Mouse (Mus musculus) liver, embryonic 12.5 days (tissue): Measurements from ENCODE around the gene Svs2. TPM values are rescaled to one million over a fixed set of nuclear protein-coding genes. Genes with fewer than 3 reads are reported as not detected.
"Not testable (repeated sequence)": the region's sequence is repeated elsewhere in the genome, so short reads cannot be mapped to it uniquely, and the experiment has no call there.

Source experiments
- ATAC-seq: fragments of 200-750 bp; cut with Nextera tagmentation; 2 replicates; pipeline ENCODE4 v1.8.0; 2017; ENCODE audit warnings: moderate number of reproducible peaks, mild to moderate bottlenecking, moderate library complexity
- H3K27ac ChIP-seq: fragments of 300-500 bp; sonication (generic); 2 replicates; pipeline ENCODE4 v1.5.1; 2016; ENCODE audit warnings: mild to moderate bottlenecking
- H3K27me3 ChIP-seq: fragments of 300-500 bp; sonication (generic); replicated peaks from 2 replicates; pipeline ENCODE4 v1.6.1; 2016; ENCODE audit warnings: mild to moderate bottlenecking, moderate library complexity
- H3K36me3 ChIP-seq: fragments of 300-500 bp; sonication (generic); 2 replicates; pipeline ENCODE4 v1.6.1; 2016; ENCODE audit warnings: mild to moderate bottlenecking, moderate library complexity
- H3K4me1 ChIP-seq: fragments of 300-500 bp; sonication (generic); 2 replicates; pipeline ENCODE4 v1.6.1; 2016
- H3K4me2 ChIP-seq: fragments of 300-500 bp; sonication (generic); 2 replicates; pipeline ENCODE4 v1.6.1; 2016; ENCODE audit warnings: mild to moderate bottlenecking, moderate library complexity
- H3K4me3 ChIP-seq: fragments of 300-500 bp; sonication (generic); 2 replicates; pipeline ENCODE4 v1.5.1; 2016; ENCODE audit warnings: mild to moderate bottlenecking, moderate library complexity
- H3K9ac ChIP-seq: fragments of 300-500 bp; sonication (generic); 2 replicates; pipeline ENCODE4 v1.6.1; 2016; ENCODE audit warnings: mild to moderate bottlenecking, moderate library complexity
- H3K9me3 ChIP-seq: fragments of 300-500 bp; sonication (generic); replicated peaks from 2 replicates; pipeline ENCODE4 v1.6.1; 2016; ENCODE audit warnings: mild to moderate bottlenecking, moderate library complexity
- WGBS: fragments of 180-500 bp; shearing (Covaris S2); methylation state at CpG from one replicate; pipeline ENCODE4 v1.1.7; 2016; ENCODE audit not compliant: insufficient replicate concordance; 5-methylcytosine and 5-hydroxymethylcytosine counted together
- polyA plus RNA-seq: library from polyadenylated mRNA; unstranded; fragments of >200 nt; fragmentation: Nextera tagmentation; extraction: Ambion mirVana; gene quantifications from 2 replicates; pipeline ENCODE4 v1.2.1, GENCODE M21; 2016

Gene Svs2
- not detected in 2 replicates for polyA plus RNA-seq

DNA sequence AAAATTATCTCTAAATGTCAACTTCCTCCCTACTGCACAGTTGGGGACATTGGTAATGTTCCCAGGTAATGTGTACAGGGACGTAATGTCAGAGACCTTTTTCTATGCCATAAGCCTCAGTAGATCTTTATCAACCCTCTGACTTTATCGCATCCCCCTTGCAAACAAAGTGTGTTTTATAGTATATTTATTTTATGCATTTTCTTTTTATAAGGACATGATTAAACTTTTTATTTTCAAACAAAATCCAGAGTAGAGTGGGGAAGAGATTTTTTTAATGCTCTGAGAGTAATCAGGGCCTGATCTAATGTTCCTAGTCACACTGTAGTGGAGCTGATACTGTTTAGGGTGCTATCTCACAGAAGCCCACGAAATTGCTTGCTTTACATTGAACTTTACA, at the start of gene Svs2:
Gene Svs2 (minus strand): TSS at position 101 of the 400 bp plus-strand sequence.
- no peak within 1 kb of the TSS for H3K4me3 ChIP-seq
- H3K4me1 ChIP-seq: no peaks in the 10 kb centered on the region
- no peak within 1 kb of the TSS for H3K4me2 ChIP-seq
- no peaks in the 10 kb centered on the region for H3K36me3 ChIP-seq
- WGBS: 59% methylated on average over 3 of the region's 3 CpGs
- no peaks in the 10 kb centered on the region for H3K27me3 ChIP-seq
- no peak within 1 kb of the TSS for H3K9ac ChIP-seq
- H3K27ac ChIP-seq: no peak within 1 kb of the TSS
- no peaks in the 10 kb centered on the region for H3K9me3 ChIP-seq
- no peak for ATAC-seq

DNA sequence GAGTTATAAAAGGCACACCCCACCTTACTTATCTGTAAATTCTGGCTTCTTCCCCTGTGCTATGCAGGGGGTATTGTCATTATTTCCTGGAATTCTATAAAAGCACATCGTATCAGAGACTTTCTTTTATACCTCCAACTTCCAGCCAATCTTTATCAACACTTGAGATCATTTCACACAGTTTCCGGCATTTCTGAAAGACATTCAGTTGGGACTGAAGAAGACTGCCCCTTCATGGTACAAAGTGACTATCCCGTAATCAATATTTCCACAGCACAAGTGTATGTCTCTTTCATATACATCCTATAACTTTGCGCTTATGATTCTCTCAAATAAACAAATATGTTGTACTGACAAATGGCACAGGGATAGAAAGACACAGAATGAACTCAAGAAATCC, 40.1 kb upstream of the Svs2 start, which contains the start of gene Svs4:
Gene Svs4 (minus strand): TSS at position 101 of the 400 bp plus-strand sequence.
- Histone ChIP-seq H3K27me3 (no peaks in the 10 kb centered on the region), H3K4me1 (no peaks in the 10 kb centered on the region), H3K9me3 (no peaks in the 10 kb centered on the region), H3K27ac (no peak within 1 kb of the TSS), H3K9ac (no peak within 1 kb of the TSS), H3K4me3 (no peak within 1 kb of the TSS), H3K36me3 (no peaks in the 10 kb centered on the region), H3K4me2 (no peak within 1 kb of the TSS)
- WGBS: 77% methylated on average over 4 of the region's 4 CpGs
- no peak for ATAC-seq

DNA sequence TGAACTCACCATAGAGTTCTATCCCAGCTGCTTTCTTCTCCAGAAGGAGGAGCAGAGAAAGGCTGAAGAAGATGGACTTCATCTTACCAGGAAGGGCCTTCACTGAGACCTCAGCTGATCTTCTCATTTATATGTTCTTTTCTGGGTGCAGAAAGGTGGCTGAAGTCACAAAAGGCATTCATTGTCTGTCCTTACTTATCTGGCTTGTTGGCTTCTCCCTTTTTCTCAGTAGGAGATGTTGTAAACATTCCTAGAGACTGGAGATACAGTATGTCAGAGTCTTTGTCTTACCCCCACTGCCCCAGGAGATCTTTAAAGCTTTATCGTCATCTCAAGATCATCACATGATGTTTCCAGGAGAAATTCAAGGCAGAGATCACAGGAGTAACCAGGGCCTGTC, 18.3 kb upstream of the Svs2 start, which contains the start of gene Svs3b:
Gene Svs3b (minus strand): TSS at position 101 of the 400 bp plus-strand sequence.
- not testable (repeated sequence) for H3K4me2 ChIP-seq, H3K4me3 ChIP-seq, H3K27me3 ChIP-seq, ATAC-seq, H3K9me3 ChIP-seq, H3K27ac ChIP-seq, H3K4me1 ChIP-seq, H3K36me3 ChIP-seq, H3K9ac ChIP-seq
- 52% methylated on average over 1 of the region's 1 CpGs for WGBS

DNA sequence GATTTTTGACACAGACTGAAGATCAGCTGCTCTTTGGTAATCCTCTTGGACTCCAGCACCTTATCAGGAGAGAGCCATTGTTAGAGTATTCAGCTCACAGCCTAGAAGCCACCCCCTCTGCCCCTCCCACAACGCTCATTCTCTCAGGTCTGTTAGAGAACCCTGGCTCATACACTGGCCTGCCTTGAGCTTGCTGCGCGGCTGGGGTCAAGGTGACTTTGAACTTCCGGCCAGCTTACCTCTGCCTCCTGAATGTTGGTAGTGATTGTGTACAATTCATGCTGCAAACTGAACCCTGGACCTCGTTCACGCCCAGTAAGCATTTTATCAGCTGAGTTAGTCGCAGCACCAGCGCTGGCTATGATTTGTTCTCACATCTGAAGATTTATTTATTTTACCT, 5.6 kb downstream of the Svs2 start:
- Histone ChIP-seq H3K9me3 (no peaks in the 10 kb centered on the region), H3K4me1 (no peaks in the 10 kb centered on the region), H3K27ac (no peak overlapping the region), H3K27me3 (no peaks in the 10 kb centered on the region), H3K36me3 (no peaks in the 10 kb centered on the region), H3K4me3 (no peak overlapping the region), H3K4me2 (no peak overlapping the region), H3K9ac (no peak overlapping the region)
- ATAC-seq: no peak
- 70% methylated on average over 8 of the region's 8 CpGs for WGBS

DNA sequence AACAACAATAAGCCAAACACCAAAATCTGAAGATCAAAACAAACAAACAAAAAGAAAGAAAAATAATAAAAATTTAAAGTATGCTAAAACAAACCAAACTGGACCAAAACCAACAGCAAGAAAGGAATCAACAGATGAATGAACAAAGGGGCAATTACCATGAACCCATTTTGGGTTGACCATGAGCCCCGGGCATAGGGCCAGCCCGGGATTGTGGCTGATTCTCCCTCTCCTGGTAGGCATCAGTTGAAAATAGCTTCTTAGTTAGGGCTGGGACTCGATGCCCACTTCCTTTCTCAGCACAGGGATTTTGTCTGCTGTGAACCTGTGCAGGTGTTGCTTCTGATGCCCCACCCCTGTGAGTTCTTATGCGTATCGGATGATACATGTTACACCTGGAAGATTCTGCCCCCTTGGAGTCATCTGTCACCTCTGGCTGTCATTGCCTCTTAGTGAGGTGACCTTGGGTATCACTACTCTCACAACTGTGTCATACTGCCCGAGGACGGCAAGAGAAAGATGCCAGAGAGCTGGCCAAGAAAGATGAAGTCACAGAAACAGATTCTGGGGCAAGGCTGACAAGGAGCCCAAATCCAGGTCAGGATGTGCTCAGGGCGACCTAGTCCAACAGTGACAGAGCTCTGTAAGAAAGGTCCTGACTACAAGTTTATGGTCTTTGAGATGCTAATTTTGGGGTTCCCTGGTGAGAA, 9.8 kb downstream of the Svs2 start:
- Histone ChIP-seq H3K36me3 (no peaks in the 10 kb centered on the region), H3K9me3 (no peaks in the 10 kb centered on the region), H3K27ac (no peak overlapping the region), H3K4me2 (no peak overlapping the region), H3K9ac (no peak overlapping the region), H3K4me3 (no peak overlapping the region), H3K4me1 (no peaks in the 10 kb centered on the region), H3K27me3 (no peaks in the 10 kb centered on the region)
- ATAC-seq: no peak
- WGBS: 59% methylated on average over 8 of the region's 8 CpGs

DNA sequence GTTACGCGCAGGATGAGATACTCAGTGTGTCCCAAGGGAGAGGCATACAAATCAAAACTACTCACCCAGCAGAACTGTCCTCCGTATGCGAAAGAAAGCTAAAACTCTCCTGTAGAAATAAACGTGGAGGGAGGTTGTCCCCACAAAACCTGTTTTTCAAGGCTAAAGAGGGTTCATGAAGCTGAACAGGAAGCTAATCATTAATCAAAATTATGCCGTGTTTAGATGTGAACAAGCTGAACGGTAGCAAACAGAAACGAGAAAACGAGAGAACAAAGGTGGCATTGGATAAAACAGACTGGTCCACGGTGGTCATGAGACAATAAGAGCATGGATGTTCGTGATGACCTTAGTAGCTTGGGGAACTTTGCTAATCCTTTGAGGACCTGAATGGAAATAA, 16.7 kb downstream of the Svs2 start, which contains the start of gene Wfdc15b:
Gene Wfdc15b (minus strand): TSS at position 139 of the 400 bp plus-strand sequence.
- no peak within 1 kb of the TSS for H3K9ac ChIP-seq
- WGBS: 69% methylated on average over 11 of the region's 11 CpGs
- H3K9me3 ChIP-seq: no peaks in the 10 kb centered on the region
- H3K27ac ChIP-seq: no peak within 1 kb of the TSS
- no peak within 1 kb of the TSS for H3K4me3 ChIP-seq
- H3K4me1 ChIP-seq: no peaks in the 10 kb centered on the region
- no peak within 1 kb of the TSS for H3K4me2 ChIP-seq
- H3K27me3 ChIP-seq: no peaks in the 10 kb centered on the region
- ATAC-seq: no peak
- no peaks in the 10 kb centered on the region for H3K36me3 ChIP-seq

DNA sequence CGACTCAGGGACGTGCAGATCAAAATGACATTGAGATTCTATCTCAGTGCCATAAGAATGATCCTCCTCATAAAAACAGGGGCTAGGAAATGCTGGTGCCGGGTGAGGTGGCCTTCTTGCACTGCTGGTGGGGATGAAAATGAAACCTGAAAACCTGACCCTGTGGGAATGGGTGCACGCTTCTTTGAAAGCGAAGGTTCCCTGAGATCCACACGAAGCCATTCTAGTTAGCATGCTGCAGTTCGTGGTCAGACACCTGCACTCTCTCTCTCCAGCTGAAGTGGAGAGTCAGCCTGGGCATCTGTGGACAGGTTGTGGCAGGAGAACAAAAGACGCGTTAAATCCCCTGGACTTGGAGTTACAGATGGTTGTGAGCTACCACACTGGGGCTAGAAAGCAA, 19.0 kb downstream of the Svs2 start:
- H3K36me3 ChIP-seq: no peaks in the 10 kb centered on the region
- no peaks in the 10 kb centered on the region for H3K4me1 ChIP-seq
- H3K27ac ChIP-seq: no peak overlapping the region
- no peak for ATAC-seq
- 65% methylated on average over 9 of the region's 9 CpGs for WGBS
- no peaks in the 10 kb centered on the region for H3K27me3 ChIP-seq
- no peak overlapping the region for H3K4me2 ChIP-seq
- H3K4me3 ChIP-seq: no peak overlapping the region
- H3K9ac ChIP-seq: no peak overlapping the region
- no peaks in the 10 kb centered on the region for H3K9me3 ChIP-seq

DNA sequence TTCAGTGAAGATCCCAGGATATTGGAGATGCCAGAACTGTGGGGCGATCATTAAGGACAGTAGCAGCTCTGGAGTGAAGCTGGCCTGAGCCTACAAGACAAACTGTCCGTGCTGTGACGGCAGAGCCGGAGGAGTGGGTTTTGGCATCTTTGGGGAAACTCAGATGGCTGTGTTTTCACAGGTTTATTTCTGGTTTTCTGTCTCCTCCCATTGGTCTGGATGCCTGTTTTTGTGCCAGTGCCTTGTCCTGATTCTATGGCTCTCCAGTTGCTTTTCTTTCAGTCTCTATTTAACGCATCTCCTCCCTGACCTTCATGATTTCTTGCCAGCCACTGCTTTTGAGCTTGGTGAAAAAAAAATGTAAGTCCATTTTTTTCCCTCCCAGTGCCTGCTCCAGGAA, 25.6 kb downstream of the Svs2 start:
- ATAC-seq: no peak
- WGBS: 68% methylated on average over 5 of the region's 5 CpGs

DNA sequence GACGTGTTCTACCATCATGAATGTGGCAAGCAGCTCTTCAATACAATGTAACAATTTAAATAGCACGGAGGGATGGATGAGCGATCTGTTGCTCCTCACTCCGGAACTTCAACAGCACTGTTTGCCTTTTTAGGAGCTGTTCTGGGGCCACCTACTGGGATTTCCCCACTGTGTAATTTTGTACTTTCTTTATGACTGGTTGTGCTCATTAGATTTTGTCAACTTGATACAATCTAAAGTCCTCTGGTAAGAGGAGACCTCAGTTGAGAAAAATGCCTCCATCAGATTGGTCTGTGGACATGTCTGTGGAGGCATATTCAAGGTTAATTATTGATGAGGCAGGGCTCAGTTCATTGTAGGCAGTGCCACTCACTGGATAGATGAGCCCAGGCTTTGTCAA, 27.4 kb downstream of the Svs2 start:
- Histone ChIP-seq H3K9me3 (no peaks in the 10 kb centered on the region), H3K36me3 (no peaks in the 10 kb centered on the region), H3K4me3 (no peak overlapping the region), H3K9ac (no peak overlapping the region), H3K27me3 (no peaks in the 10 kb centered on the region), H3K27ac (no peak overlapping the region), H3K4me2 (no peak overlapping the region), H3K4me1 (no peaks in the 10 kb centered on the region)
- no peak for ATAC-seq
- 76% methylated on average over 4 of the region's 4 CpGs for WGBS

More for the DNA sequence above, 25.6 kb downstream of the Svs2 start:
- Histone ChIP-seq H3K9ac (no peak overlapping the region), H3K27me3 (no peaks in the 10 kb centered on the region), H3K4me1 (no peaks in the 10 kb centered on the region), H3K27ac (no peak overlapping the region), H3K9me3 (no peaks in the 10 kb centered on the region), H3K36me3 (no peaks in the 10 kb centered on the region), H3K4me2 (no peak overlapping the region), H3K4me3 (no peak overlapping the region)

DNA sequence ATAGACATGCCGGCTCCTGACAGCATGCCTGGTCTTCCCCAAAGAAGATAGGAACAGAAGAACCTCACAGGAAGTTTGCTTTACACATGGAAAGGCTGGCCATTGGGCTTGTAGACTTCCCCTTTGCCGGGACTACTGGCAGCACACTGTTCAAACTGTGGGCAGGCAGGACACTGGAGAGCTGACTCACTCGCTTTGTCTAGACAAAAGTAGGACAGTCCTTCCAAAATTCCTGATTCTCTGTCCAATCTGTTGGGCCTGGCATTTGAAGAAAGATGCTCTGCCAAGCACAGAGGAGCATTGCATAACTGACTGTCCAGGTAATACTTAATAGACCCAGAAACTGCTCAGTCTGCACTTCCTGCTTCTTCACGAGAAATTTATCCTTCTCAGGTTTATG, 31.6 kb downstream of the Svs2 start:
- ATAC-seq: no peak

DNA sequence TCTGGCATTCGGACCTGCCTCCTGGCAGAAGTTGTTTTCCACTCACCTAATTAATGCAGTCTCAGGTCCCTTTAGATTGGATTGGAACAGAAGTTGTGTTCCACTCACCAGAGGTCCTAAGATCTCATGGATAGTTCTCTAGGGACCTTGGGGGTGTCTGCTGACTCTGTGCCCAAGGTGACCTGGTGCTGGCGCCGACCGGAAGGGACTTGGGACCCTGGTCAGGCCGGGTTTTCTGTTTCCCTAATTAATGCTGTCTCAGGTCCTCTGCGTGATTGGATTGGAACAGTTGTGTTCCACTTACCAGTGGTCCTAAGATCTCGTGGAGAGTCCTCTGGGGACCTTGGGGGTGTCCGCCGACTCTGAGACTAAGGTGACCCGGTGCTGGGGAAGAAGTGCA, 32.3 kb downstream of the Svs2 start:
- 74% methylated on average over 10 of the region's 10 CpGs for WGBS
- not testable (repeated sequence) for ATAC-seq, H3K36me3 ChIP-seq, H3K4me3 ChIP-seq, H3K27ac ChIP-seq, H3K4me2 ChIP-seq, H3K9me3 ChIP-seq, H3K9ac ChIP-seq, H3K27me3 ChIP-seq, H3K4me1 ChIP-seq

More for the DNA sequence above, 31.6 kb downstream of the Svs2 start:
- H3K27me3 ChIP-seq: no peaks in the 10 kb centered on the region
- no peak overlapping the region for H3K9ac ChIP-seq
- 45% methylated on average over 4 of the region's 4 CpGs for WGBS
- no peaks in the 10 kb centered on the region for H3K9me3 ChIP-seq
- no peaks in the 10 kb centered on the region for H3K36me3 ChIP-seq
- H3K4me1 ChIP-seq: no peaks in the 10 kb centered on the region
- H3K4me2 ChIP-seq: no peak overlapping the region
- H3K27ac ChIP-seq: no peak overlapping the region
- H3K4me3 ChIP-seq: no peak overlapping the region

DNA sequence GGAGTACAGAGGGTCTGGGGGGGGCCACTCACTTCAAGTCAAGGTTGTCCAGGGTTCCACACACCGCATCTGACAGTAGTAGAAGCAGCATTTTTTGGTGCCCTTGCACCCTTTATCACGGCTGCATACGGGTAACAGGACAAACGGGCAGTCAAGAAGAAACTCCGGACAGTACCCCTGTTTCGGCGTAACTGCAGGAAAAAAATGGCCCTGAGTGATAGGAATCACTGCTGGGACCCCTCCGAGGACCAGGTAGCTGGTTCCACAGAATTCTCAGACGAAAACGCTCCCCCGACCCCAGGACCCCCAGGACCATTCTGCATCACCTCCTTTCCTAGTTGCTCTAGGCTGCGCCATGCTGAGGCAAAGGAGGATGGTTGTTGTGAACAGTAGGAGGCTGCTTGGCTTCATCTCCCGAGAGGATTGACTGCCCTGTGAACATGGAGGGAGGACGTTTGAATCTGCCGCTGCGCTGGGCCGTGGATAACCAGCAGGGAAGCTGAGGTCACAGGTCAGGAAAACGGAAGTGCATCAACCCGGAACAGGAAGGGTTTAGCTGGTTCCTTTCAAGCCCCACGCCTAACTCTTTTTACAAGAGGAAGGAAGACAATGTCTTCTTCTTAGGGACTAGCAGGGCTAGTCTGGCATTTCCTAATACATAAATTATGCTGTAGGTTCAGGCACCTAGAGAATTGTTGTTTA, 38.5 kb downstream of the Svs2 start, which contains the start of gene Wfdc15a:
Gene Wfdc15a (minus strand): TSS at position 505 of the 702 bp plus-strand sequence.
- ATAC-seq: no peak
- Histone ChIP-seq H3K4me1 (no peaks in the 10 kb centered on the region), H3K27me3 (no peaks in the 10 kb centered on the region), H3K9me3 (0 out of 2 replicates have a peak, but pooled peaks cover 4% of the 10 kb centered on the region), H3K36me3 (no peaks in the 10 kb centered on the region), H3K27ac (no peak within 1 kb of the TSS), H3K4me3 (no peak within 1 kb of the TSS), H3K9ac (no peak within 1 kb of the TSS), H3K4me2 (no peak within 1 kb of the TSS)
- WGBS: 70% methylated on average over 20 of the region's 20 CpGs
